Mouse (Mus musculus) right cerebral cortex, postnatal 14 days (tissue): ENCODE measurements around the gene 1700003H04Rik.

ENCODE experiments used
- DNase-seq: peaks from one replicate; pipeline ENCODE4 v3.0.0; 2022

Gene 1700003H04Rik

GRCm38 (mm10) chr3:124581001-124581400, at the start of gene 1700003H04Rik:
Gene 1700003H04Rik, minus strand, starts transcription at chr3:124581101.
- DNase-seq: no peak

- no peak for DNase-seq
Observed at GRCm38 (mm10) chr3:124623031-124623430, 42.1 kb upstream of the 1700003H04Rik start.

- no peak for DNase-seq
Observed at GRCm38 (mm10) chr3:124613287-124613686, 32.4 kb upstream of the 1700003H04Rik start.

- DNase-seq: no peak
Observed at GRCm38 (mm10) chr3:124609956-124610355, 29.1 kb upstream of the 1700003H04Rik start.

- DNase-seq: no peak
Observed at GRCm38 (mm10) chr3:124606021-124606517, 25.2 kb upstream of the 1700003H04Rik start.

GRCm38 (mm10) chr3:124605518-124605917, 24.6 kb upstream of the 1700003H04Rik start:
- no peak for DNase-seq

- DNase-seq: no peak
Observed at GRCm38 (mm10) chr3:124597789-124598188, 16.9 kb upstream of the 1700003H04Rik start.

- no peak for DNase-seq
Observed at GRCm38 (mm10) chr3:124587534-124587933, 6.6 kb upstream of the 1700003H04Rik start.

GRCm38 (mm10) chr3:124585761-124586160, 4.9 kb upstream of the 1700003H04Rik start:
- no peak for DNase-seq

GRCm38 (mm10) chr3:124557317-124557716, 23.6 kb downstream of the 1700003H04Rik start:
- DNase-seq: no peak

GRCm38 (mm10) chr3:124555963-124556362, 24.9 kb downstream of the 1700003H04Rik start:
- no peak for DNase-seq

- DNase-seq: no peak
Observed at GRCm38 (mm10) chr3:124555092-124555491, 25.8 kb downstream of the 1700003H04Rik start.

- no peak for DNase-seq
Observed at GRCm38 (mm10) chr3:124548898-124549297, 32.0 kb downstream of the 1700003H04Rik start.

- DNase-seq: no peak
Observed at GRCm38 (mm10) chr3:124538260-124538659, 42.6 kb downstream of the 1700003H04Rik start.

GRCm38 (mm10) chr3:124536602-124537001, 44.3 kb downstream of the 1700003H04Rik start:
- no peak for DNase-seq

GRCm38 (mm10) chr3:124518786-124519185, 62.1 kb downstream of the 1700003H04Rik start:
- no peak for DNase-seq
